Mouse (Mus musculus) liver, adult (tissue): Measurements from ENCODE around the gene D8Ertd738e.

ENCODE experiments used
- GATA4 ChIP-seq: IDR thresholded peaks from 2 replicates; pipeline ENCODE4 v1.6.1; 2014; ENCODE audit warnings: mild to moderate bottlenecking, low read length; ENCODE audit not compliant: insufficient replicate concordance

Gene D8Ertd738e

DNA sequence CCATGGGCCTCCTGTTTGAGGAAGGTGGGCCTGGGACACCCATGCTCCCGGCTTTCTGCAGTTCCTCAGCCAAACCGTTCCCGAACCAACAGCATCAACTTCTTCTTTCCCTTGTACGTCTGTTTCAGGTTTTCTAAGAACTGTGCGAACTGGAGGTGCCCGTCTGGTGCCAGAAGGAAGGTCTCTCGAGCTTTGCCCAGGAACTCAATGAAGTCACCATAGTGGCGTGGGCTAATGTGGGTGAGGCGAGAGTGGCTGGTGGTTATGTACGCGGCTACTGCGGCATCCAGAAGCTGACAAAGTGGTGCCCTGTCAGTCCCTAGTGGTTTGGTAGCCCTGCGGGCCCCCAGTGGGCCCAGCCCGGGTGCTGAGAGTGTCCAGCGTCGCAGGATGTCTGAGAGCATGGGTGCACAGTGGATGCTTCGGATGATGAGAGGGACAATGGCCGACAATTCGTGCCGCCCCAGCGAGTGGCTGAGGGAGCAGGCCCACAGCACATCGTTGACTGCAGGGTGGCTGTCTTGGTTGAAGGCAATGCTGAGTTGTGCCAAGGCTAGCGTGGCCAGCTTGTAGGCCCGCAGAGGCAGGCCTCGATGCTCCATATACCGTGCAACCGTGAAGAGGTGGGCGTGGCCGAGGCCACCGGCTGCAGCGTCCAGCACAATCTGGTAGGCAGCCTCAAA lies 37.5 kb downstream of the D8Ertd738e start:
- TF ChIP-seq GATA4 = no peak

DNA sequence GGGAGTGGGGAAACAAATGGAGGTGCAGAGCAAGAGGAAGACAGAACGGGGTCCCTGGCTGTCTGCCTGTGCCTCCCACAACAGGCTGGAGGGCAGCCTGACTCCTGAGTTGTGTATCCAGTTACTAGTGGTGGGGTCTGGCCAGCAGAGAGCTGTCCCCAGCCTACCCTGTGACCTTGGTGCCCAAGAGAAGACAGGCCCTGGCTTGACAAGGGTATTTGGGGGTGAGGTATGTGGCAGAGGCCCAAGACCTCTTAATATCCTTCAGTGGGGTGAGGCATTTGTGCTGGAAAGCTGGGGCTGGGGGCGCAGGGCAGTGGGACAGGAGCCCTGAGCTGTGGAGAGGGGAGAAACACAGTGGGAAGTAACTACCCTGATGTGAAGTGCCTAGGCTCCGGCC lies 38.3 kb downstream of the D8Ertd738e start:
- no peak for TF ChIP-seq GATA4

DNA sequence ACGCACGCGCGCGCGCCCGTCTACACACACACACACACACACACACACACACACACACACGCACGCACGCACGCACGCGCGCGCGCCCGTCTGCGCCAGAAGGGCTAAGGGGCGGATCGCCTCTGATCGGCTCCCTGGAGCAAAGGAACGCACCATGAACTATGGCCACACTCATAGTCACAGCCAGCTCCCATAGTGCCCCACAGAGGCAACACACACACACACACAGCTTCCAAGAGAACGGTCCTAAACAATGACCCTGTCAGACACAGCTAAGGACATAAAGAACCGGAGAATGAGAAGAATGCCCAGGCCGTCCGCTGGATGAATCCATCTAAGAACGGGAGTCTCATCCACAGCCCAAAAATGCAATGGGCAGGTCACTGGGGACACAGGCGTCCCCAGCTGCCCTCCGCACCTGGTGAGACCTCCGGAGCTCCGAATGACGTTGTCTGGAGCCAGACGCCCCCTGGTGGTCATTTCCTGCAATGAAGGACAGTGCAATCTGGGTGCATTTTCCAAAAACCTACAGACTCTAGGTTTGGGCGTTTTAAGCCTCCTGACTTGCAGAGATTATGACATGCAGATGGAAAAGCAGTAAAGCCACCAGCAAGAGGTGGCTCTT lies 39.2 kb downstream of the D8Ertd738e start:
- no peak for TF ChIP-seq GATA4

DNA sequence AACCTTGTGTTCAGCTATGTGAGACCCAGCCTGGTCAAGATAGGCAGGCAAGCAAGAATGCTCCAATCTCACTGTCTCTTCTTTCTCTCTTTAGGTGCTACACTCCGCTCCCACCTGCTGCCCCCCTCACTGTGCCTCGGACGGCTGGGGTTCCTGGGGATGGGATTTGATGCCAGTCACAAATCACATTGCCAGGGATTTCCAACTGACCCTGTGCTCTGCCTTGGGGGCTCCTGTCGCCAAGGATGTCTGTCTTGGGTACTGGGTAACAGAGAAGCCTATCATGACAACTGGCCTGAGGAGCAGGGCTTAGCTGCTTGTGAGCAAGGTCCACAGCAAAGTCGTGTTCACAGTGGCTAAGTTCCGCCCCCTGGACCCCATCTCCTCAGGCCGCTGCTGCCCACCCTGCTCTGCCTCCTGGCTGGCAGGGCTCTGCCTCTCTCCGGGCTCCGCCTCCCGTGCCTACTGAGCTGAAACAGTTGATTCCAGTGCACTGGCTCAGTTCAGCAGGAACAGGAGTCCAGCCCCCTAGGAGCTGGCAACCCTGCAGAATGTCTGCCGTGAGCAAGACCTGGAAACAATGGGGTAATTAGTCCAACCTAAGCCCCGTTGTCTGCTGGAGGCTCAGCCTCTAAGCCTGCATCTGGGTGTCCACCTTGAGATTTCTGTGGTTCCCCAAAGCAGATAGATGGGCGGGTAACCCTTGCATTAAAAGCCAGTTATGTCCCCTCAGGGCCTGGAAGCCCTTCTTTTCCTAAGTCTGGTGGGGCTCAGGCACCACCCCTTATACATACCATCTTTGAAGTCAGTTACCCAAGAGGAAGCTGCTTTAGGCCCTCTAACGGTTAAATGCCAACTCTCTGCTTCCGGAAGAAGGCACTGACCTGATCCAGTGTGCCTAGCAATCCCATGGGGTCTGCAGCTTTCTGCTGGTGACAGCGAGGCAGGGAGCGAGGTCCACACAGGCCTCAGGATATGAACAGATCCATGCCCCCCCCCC lies 40.8 kb downstream of the D8Ertd738e start:
- TF ChIP-seq GATA4 = no peak

DNA sequence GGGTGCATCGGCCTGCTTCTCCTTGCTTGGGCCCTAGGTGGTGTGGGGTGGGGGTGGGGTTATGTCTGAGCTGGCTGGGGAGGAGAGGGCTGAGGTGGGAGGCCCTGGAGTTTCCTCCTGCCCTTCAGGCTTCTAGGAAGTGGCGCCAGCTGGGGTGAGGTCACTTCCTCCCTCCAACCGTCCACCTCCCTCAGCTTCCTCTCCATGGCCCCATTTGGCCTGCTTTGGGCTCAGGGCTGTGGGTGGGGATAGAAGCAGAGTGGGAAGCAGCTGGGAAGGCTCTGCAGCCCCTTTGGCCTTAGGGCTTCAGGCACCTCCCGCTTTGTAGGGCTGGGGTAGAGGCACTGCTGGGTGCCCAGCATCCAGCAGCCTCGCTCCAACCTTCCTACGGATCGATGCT lies 41.7 kb downstream of the D8Ertd738e start:
- no peak for TF ChIP-seq GATA4

DNA sequence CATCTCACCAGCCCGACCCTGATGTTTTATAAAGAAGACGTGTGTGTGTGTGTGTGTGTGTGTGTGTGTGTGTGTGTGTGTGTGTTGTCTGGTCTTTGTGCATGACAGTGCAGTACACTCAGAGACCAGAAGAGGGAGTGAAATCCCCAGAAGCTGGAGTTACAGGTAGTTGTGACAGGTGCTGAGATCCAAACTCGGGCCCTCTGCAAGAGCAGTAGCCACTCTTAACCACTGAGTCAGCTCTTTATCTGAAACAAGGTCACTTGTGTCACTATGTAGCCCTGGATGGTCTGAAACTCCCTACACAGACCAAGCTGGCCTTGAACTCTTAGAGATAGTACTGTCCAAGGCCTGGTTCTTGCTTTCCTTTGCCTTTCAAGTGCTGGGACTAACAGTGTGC lies 42.9 kb downstream of the D8Ertd738e start:
- no peak for TF ChIP-seq GATA4

DNA sequence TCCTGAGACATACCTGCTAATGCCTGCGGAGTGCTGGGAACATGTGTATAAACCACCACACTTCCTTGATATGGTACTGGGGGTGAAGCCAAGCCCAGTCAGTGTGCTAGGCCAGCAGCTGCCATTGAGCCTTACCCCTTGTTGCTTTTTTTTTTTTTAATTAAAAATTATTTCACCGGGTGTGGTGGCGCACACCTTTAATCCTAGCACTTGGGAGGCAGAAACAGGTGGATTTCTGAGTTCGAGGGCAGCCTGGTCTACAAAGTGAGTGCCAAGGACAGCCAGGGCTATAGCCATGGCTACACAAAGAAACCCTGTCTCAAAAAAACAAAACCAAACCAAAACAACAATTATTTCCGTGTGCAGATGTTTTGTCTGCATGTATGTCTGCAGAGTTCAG lies 44.4 kb downstream of the D8Ertd738e start:
- TF ChIP-seq GATA4 = no peak

DNA sequence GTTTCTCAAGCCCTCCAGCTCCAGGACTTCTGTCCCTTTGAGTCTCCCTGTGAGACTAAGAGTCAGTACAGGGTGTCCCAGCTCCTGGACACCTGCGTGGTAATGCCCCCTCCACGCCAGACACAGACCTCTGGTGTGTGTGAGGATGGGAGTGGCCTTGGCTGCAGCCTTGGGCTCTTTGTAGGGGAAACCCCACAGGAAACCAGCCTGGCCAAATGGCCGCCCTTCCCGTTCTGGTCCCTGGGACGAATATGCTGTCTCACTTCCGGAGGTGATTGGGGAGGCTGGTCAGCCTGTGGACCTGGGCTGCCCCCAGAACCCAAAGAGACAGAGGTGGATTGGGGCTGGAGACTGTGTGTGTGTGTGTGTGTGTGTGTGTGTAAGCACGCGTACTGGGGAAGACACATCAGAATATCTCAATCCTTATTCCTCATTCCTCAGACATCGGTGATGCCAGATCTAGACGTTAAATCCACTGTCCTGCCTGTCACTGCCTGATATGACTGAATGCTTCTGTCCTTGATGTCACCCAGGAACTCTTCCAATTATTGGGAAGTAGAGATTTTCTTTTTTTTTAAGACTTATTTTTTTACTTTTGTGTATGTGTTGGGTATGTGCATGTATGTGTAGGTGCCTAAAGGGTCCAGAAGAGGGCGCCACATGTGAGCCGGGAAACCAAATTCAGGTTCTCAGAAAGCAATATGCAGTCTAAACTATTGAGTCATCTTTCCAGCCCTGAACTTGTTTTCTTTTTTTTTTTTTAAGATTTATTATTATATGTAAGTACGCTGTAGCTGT lies 45.3 kb downstream of the D8Ertd738e start:
- peak; percentile 63; the same call in 1 of the 2 replicates for TF ChIP-seq GATA4

DNA sequence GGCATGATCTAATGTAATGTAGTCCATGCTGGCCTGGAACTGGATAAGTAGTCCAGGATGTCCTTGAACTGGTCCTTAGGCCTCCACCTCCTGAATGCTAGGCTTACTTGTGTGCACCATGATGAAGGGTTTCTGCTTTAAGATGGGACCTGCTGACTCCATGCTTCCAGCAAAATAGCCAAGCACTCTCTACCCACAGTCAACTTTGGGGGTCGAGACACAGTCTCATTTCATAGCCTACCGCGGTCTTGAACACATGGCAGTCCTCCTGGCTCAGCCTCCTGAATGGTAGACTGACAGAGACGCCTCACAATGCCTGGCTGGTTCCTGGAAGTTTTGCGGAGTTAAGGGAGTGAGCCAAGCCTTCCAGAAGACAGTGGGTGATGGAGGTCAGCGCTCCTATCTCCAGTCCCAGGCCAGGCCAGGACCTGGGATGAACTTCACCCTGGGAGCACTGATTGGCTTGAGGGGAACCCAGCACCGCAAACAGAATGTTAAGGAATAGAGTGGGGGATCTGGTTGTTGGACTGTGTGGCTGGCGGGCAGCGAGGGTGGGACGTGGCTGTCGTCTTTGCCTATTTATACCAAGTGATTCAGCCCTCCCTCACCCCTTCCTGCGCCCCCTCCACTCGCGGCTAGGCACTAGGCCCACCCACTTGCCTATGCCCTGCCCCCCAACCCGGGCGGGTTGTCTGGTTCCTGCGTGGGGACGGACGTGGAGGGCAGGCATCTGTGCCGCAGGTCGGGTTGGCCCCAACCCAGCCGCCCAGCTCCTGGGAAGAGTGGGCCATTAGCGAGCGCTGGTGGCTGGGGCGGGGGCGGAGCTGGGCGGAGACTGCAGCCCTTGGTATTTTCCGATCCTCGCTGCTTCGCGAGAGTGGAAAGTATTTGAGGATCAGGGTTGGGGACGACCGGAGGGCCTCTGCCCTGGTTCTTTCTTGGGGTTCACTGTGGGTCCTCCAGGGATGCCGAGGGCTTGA lies 46.3 kb downstream of the D8Ertd738e start:
- TF ChIP-seq GATA4 = peak; percentile 43; the same call in 1 of the 2 replicates

DNA sequence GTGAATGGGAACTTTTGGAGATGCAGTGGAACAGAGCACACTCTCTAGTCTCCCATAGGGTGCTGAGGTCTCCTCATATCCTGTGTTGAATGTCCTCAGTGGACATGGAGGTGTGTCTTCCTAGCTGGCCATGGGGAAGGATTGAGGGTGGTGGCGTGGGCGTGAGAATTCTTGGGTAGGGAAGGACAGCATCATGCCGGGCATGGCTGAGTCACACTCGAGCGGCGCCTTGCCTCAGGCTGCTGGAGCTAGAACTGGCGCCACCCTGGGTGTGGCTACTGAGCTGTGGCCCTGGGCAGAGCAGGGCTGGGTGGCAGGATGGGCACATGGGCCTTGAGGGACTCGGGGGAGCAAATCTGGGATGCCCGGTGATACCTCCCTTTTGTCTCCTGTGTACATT lies 47.1 kb downstream of the D8Ertd738e start:
- no peak for TF ChIP-seq GATA4

DNA sequence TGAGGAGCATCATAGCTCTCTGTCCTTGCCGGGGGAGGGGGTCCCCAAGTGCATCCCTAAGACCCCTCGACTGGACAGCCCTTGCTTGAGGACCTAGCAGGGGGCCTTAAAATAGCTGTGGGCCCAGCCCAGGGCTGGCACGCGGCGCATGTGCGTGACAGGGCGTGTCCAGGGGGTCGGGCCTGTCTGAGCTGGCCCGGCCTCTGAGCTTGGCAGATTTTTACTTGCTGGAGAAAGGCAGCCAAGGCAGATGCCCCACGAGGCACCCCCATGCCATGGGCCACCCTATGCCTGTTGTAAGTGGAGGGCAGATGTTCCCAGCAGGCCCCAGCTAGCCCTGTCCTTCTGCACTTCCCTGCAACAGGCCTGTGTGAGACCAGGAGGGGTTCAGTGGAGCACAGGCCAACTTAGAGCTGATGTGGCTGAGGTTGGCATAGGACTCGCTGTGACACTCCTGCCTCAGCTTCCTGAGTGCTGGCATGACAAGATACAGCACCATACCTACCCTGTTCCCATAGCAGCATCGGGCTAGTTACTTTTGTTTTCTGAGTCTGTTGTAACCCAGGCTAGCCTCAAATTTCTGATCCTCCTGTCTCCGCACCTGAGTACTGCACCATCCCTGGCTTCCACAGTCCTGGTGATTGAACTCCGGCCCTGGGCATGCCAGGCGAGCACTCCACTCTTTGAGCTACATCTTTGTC lies 47.8 kb downstream of the D8Ertd738e start:
- no peak for TF ChIP-seq GATA4

DNA sequence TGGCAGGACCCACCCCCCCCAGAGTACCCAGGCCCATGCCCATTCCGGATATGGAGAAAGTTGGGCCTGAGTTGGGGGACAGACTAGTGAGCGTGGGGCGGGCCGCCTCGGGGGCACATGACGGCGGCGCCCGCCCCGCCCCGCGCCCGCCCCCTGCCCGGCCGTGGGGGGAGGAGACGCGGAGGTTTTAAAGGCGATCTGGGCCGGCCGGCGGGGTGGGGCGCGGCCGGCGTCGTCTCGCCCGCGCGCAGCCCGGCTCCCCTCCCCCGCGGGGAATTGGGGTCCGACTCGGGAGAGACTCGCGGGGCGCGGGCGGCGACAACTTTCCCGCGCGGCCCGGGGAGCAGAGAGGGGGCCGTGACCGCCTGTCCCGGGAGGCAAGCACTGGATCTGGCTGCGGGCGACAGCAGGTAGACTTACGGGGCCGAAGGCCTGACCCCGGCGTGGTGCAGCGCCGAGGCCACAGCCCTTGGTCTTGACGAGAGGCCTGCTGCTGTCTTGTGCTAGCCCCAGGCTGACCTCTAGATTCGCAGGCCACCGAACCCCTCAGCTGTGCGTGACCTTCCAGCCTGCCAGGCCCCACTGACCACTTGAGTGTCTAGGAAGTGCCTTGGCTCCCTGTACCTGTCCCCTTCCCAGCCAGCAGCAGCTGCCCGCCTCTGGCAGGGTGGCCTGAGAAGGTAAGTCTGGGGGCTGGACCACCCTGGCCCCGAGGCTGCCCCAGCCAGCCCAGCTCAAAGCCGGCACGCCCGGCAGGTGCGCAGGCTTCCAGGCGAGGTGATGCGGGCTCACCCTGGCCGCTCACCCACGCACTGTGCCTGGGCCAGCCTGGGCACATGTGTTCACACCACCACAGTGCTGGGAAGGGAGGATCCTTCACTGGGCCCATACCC lies 48.6 kb downstream of the D8Ertd738e start:
- TF ChIP-seq GATA4 = no peak

DNA sequence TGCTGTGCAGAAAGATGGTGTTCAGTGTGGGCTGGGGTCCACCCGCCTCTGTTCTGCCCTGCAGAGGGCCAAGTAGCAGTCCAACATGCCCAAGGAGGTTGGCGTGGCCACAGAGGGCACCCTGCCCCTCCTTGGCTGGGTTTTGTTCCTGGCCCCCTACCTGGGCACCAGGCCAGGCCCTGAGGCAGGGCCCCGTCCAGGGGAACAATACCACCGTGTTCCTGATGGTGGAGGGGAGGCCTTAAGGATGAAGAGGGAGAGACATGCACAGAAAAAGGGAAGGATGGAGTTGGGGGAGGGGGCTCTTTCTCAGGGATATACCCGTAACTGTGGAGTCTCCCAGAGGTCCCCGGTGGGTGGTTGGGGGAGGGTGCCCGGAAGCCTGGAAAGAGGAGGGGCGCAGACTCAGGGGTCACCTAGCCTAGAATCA lies 49.4 kb downstream of the D8Ertd738e start:
- no peak for TF ChIP-seq GATA4
